Mouse (Mus musculus): ENCODE data around the gene Stoml2.

GRCm38 (mm10) chr4:43033481-43033880, 2.0 kb upstream of the Stoml2 start:
- TF ChIP-seq CTCF (IDR thresholded peaks at IDR 0.05; ENCODE audit: low read depth) = no peak
- no peak for TF ChIP-seq EP300 (IDR thresholded peaks at IDR 0.05; ENCODE audit: low read depth)
